Mouse (Mus musculus) cerebellum, postnatal 14 days (tissue): Measurements from ENCODE around the gene Vmn2r106.

Experiments used
- DNase-seq, 2 experiments: peaks; one replicate each; pipeline ENCODE4 v3.0.0; 2021; ENCODE audit warnings: mixed read lengths in 2 of 2

The Vmn2r106 gene

GRCm38 (mm10) chr17:20285453-20285852 lies at the start of gene Vmn2r106:
Vmn2r106 (minus strand) TSS chr17:20285553.
- no peak for DNase-seq

GRCm38 (mm10) chr17:20305790-20306189 lies 20.4 kb upstream of the Vmn2r106 start:
- DNase-seq = no peak

GRCm38 (mm10) chr17:20286906-20287305 lies 1.6 kb upstream of the Vmn2r106 start:
- DNase-seq = no peak

DNA sequence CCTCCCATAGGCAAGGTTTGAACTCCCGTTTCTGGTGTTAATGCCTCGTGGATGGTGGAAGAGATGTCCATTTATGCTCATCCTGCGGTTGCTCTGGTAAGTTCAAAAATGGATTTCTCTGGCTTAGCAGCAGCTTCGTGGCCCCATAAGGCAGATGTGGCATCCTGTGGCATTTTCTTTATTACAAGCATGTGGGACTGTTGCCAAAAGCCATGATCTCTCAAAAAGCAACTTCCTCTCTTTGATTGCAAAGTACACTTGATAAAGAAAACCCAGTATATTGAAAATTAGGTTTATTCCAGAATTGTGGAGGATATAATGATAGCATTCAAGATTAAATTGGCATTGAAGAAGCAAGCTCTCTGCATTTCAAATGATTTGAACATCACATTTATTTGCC lies 29.8 kb downstream of the Vmn2r106 start:
- DNase-seq = no peak

DNA sequence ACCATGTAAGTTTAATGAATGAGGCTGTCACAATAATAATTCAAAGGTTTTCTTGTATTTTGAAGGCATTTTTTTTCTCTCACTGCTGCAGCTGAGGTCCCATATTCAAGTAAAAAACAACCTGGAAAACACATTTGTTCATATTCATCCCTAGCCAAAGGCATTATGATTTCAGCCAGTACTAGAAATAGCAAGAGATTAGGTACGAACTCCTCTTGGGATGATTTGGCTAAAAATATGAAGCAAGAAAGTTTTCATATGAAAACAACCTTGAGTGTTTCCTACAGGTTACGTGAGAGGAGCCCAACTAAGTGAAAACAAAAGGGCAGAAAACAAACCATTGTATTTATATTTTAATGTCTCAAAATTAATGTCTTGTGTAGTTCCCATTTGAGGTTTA lies 50.4 kb downstream of the Vmn2r106 start, which contains the start of gene Vmn2r105:
Gene Vmn2r105, minus strand, starts transcription at position 101 of the 400 bp plus-strand sequence.
- DNase-seq = no peak
